Mouse (Mus musculus): ENCODE results near the gene Ptpn7.
"Not testable (repeated sequence)": the region's sequence is repeated elsewhere in the genome, so short reads cannot be mapped to it uniquely, and the experiment has no call there.

Gene Ptpn7

GRCm38 (mm10) chr1:135189186-135189585 is 56.7 kb downstream of the Ptpn7 start:
- no peak for DNase-seq

DNA sequence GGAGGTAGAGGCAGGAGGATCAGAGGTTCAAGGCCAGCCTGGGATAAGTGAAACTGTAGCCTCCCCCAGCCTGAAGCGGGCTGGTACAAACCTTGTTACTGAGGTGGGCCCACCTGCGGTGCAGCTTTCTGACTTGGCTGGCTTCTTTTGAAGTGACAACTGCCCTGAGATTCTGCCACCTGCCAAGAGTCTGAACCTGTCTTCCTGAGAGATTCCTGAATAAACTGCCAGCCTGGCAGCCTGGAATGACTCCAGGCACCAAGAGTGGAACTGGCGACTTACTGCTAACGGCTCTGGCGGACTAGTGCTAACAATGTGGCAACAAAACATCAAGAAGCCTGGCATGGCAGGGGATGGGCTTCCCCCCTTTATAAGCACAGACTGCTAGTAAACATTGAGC is 61.8 kb downstream of the Ptpn7 start:
- DNase-seq: not testable (repeated sequence)
